Mouse (Mus musculus) ES-CJ7 (cell line): ENCODE measurements at regions not wholly inside any gene's neighbourhood (a gene's known extent, or its start where the extent isn't known, plus 50 kb on each side); places are given as distances from the start of the nearest gene placed in this dataset.
"Not testable (repeated sequence)": the region's sequence is repeated elsewhere in the genome, so short reads cannot be mapped to it uniquely, and the experiment has no call there.

Experiments used
- DNase-seq: peaks from one replicate; pipeline ENCODE4 v3.0.0; 2011; ENCODE audit warnings: low read depth, low spot score

- peak; percentile 73 for DNase-seq
Observed at GRCm38 (mm10) chr12:18327136-18327535, 187.2 kb upstream of the 5730507C01Rik start.

DNA sequence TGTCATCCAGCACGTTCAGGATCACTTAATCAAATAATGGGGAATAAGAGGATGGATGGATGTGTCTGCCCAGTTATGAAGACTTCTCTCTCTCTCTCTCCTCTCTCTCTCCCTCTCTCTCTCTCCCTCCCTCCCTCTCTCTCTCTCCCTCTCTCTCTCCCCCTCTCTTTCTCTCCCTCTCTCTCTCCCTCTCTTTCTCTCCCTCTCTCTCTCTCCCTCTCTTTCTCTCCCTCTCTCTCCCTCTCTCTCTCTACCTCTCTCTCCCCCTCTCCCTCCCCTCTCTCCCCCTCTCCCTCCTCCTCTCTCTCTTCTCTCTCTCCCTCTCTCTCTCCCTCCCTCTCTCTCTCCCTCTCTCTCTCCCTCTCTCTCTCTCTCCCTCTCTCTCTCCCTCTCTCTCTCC, 167.6 kb upstream of the 5730507C01Rik start:
- DNase-seq: not testable (repeated sequence)

DNA sequence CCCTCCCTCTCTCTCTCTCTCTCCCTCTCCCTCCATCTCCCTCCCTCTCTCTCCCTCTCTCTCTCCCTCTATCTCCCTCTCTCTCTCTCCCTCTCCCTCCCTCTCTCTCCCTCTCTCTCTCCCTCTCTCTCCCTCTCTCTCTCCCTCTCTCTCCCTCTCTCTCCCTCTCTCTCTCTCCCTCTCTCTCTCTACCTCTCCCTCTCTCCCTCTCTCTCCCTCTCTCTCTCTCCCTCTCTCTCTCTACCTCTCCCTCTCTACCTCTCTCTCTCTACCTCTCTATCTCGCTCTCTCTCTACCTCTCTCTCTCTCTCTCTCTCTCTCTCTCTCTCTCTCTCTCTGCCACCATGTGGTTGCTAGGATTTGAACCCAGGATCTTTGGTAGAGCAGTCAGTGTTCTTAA, 167.2 kb upstream of the 5730507C01Rik start:
- not testable (repeated sequence) for DNase-seq

DNA sequence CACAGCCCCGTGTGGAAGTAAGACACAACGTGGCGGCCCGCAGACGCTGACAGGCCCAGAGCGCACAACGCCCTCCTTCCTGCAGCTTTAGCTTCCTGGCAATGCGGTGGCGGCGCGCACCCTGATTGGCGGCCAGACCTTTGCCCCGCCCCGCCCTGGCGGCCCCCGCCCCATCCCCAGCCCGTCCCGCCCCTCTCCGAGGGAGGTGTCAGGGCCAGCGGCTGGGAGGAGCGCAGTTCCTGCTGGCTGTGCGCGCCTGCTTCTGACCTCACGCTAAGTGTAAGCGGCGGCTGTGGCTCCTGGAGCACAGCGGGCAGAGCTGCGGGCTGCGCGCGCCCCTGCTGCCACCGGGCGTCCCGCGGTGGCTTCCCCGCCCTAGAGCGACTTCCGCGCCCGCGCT, 127.1 kb upstream of the 5730507C01Rik start:
- peak; percentile 97 for DNase-seq

- DNase-seq: no peak
Observed at GRCm38 (mm10) chr12:18387821-18388220, 126.5 kb upstream of the 5730507C01Rik start.
